Mouse (Mus musculus) liver, postnatal 0 days (tissue): Measurements from ENCODE around the gene Nr6a1.

Experiments used
- CTCF ChIP-seq: sonication (generic); IDR thresholded peaks from 2 replicates; pipeline ENCODE4 v1.5.1; 2016; ENCODE audit warnings: antibody characterized with exemption, low read depth
- EP300 ChIP-seq: IDR thresholded peaks from 2 replicates; pipeline ENCODE4 v1.6.1; 2016; ENCODE audit warnings: antibody characterized with exemption, low read depth, mild to moderate bottlenecking

GRCm38 (mm10) chr2:38689881-38690280, 237.6 kb downstream of the Nr6a1 start:
- TF ChIP-seq CTCF = no peak
- TF ChIP-seq EP300 = no peak
